Mouse (Mus musculus) lung, embryonic 14.5 days (tissue): ENCODE data around the gene Armc2. TPM values are rescaled to one million over a fixed set of nuclear protein-coding genes. Genes with fewer than 3 reads are reported as not detected.

Experiments
- ATAC-seq: fragments of 200-750 bp; cut with Nextera tagmentation; 2 replicates; pipeline ENCODE4 v1.8.0; 2017; ENCODE audit warnings: mild to moderate bottlenecking, moderate TSS enrichment, moderate library complexity; ENCODE audit not compliant: insufficient read depth
- DNase-seq: peaks from one replicate; pipeline ENCODE4 v3.0.0-alpha.2; 2015
- H3K27ac ChIP-seq: fragments of 300-500 bp; sonication (generic); 2 replicates; pipeline ENCODE4 v1.5.1; 2014; ENCODE audit warnings: low read depth, mild to moderate bottlenecking, moderate library complexity
- H3K27me3 ChIP-seq: fragments of 300-500 bp; sonication (generic); 2 replicates; pipeline ENCODE4 v1.6.1; 2014; ENCODE audit warnings: low read length, control low read depth; ENCODE audit not compliant: insufficient read depth
- H3K36me3 ChIP-seq: fragments of 300-500 bp; sonication (generic); 2 replicates; pipeline ENCODE4 v1.6.1; 2014; ENCODE audit warnings: control low read depth; ENCODE audit not compliant: insufficient read depth
- H3K4me1 ChIP-seq: fragments of 300-500 bp; sonication (generic); 2 replicates; pipeline ENCODE4 v1.6.1; 2014; ENCODE audit warnings: antibody characterized with exemption, control low read depth; ENCODE audit not compliant: insufficient read depth
- H3K4me2 ChIP-seq: fragments of 300-500 bp; sonication (generic); 2 replicates; pipeline ENCODE4 v1.6.1; 2014; ENCODE audit warnings: mild to moderate bottlenecking
- H3K4me3 ChIP-seq: fragments of 300-500 bp; sonication (generic); 2 replicates; pipeline ENCODE4 v1.5.1; 2014; ENCODE audit warnings: low read depth, low read length
- H3K9ac ChIP-seq: fragments of 300-500 bp; sonication (generic); 2 replicates; pipeline ENCODE4 v1.6.1; 2014
- H3K9me3 ChIP-seq: fragments of 300-500 bp; sonication (generic); 2 replicates; pipeline ENCODE4 v1.6.1; 2016; ENCODE audit warnings: low read depth, low read length, control low read depth
- CTCF ChIP-seq: IDR thresholded peaks from 2 replicates; pipeline ENCODE4 v1.5.1; 2016; ENCODE audit warnings: antibody characterized with exemption, low read depth
- WGBS: fragments of 180-500 bp; shearing (Covaris S2); extraction: QIAGEN DNeasy Blood & Tissue Kit; methylation state at CpG from one replicate; pipeline ENCODE4 v1.1.7; 2014; 5-methylcytosine and 5-hydroxymethylcytosine counted together
- polyA plus RNA-seq: library from polyadenylated mRNA; unstranded; fragments of >200 nt; fragmentation: Nextera tagmentation; extraction: Ambion mirVana; gene quantifications from 2 replicates; pipeline ENCODE4 v1.2.1, GENCODE M21; 2014

The Armc2 gene
- polyA plus RNA-seq = 1.6 and 2.6 TPM in 2 replicates

- H3K9ac ChIP-seq = peak within 1 kb of the TSS; percentile 45
- H3K4me3 ChIP-seq = peak within 1 kb of the TSS; percentile 51
- no peak for TF ChIP-seq CTCF
- DNase-seq = peak; percentile 84
- no peaks in the 10 kb centered on the region for H3K27me3 ChIP-seq
- no peaks in the 10 kb centered on the region; the same call in 1 of the 2 replicates for H3K4me1 ChIP-seq
- peak; percentile 98 for ATAC-seq
- peak within 1 kb of the TSS; percentile 80 for H3K4me2 ChIP-seq
- 2% methylated on average over 58 of the region's 58 CpGs for WGBS
- H3K27ac ChIP-seq = no peak within 1 kb of the TSS
- H3K36me3 ChIP-seq = no peaks in the 10 kb centered on the region
- H3K9me3 ChIP-seq = no peaks in the 10 kb centered on the region
Observed at GRCm38 (mm10) chr10:42018016-42018949, at the start of gene Armc2. TSS of gene Armc2 (minus strand) at chr10:42018442.

- no peak overlapping the region for H3K4me2 ChIP-seq
- ATAC-seq (no peak), DNase-seq (no peak)
Observed at GRCm38 (mm10) chr10:42064446-42064845, 46.2 kb upstream of the Armc2 start.

GRCm38 (mm10) chr10:42059522-42059921 lies 41.3 kb upstream of the Armc2 start:
- no peak for TF ChIP-seq CTCF
- no peak overlapping the region for H3K4me2 ChIP-seq
- H3K4me3 ChIP-seq = no peak overlapping the region
- no peak for DNase-seq
- no peaks in the 10 kb centered on the region for H3K9me3 ChIP-seq
- H3K4me1 ChIP-seq = peaks cover 4% of the 10 kb centered on the region
- ATAC-seq = no peak
- no peaks in the 10 kb centered on the region for H3K36me3 ChIP-seq
- 95% methylated on average over 8 of the region's 8 CpGs for WGBS
- no peak overlapping the region for H3K27ac ChIP-seq
- no peak overlapping the region for H3K9ac ChIP-seq
- no peaks in the 10 kb centered on the region for H3K27me3 ChIP-seq

More at GRCm38 (mm10) chr10:42064446-42064845, 46.2 kb upstream of the Armc2 start:
- TF ChIP-seq CTCF = no peak
- H3K9me3 ChIP-seq = no peaks in the 10 kb centered on the region
- H3K36me3 ChIP-seq = no peaks in the 10 kb centered on the region
- WGBS = 35% methylated on average over 5 of the region's 5 CpGs
- H3K27ac ChIP-seq = no peak overlapping the region
- no peaks in the 10 kb centered on the region for H3K4me1 ChIP-seq
- H3K4me3 ChIP-seq = no peak overlapping the region
- H3K9ac ChIP-seq = no peak overlapping the region
- no peaks in the 10 kb centered on the region for H3K27me3 ChIP-seq

GRCm38 (mm10) chr10:42057746-42058145 lies 39.5 kb upstream of the Armc2 start:
- no peak overlapping the region for H3K27ac ChIP-seq
- H3K4me1 ChIP-seq = peaks cover 4% of the 10 kb centered on the region
- no peaks in the 10 kb centered on the region for H3K27me3 ChIP-seq
- no peak overlapping the region for H3K4me3 ChIP-seq
- no peak overlapping the region; the same call in 1 of the 2 replicates for H3K9ac ChIP-seq
- no peak for TF ChIP-seq CTCF
- DNase-seq (no peak), ATAC-seq (no peak)
- no peaks in the 10 kb centered on the region for H3K36me3 ChIP-seq
- no peaks in the 10 kb centered on the region for H3K9me3 ChIP-seq
- WGBS = 63% methylated on average over 12 of the region's 12 CpGs
- H3K4me2 ChIP-seq = 0 out of 2 replicates have a peak overlapping the region, but pooled peaks have one; percentile 40

- ATAC-seq = no peak
Observed at GRCm38 (mm10) chr10:42057231-42057601, 39.0 kb upstream of the Armc2 start.

GRCm38 (mm10) chr10:42056486-42057230 lies 38.4 kb upstream of the Armc2 start:
- no peak overlapping the region; the same call in 1 of the 2 replicates for H3K4me2 ChIP-seq
- H3K9ac ChIP-seq = no peak overlapping the region

More at GRCm38 (mm10) chr10:42057231-42057601, 39.0 kb upstream of the Armc2 start:
- Histone ChIP-seq H3K4me1 (peaks cover 4% of the 10 kb centered on the region), H3K36me3 (no peaks in the 10 kb centered on the region), H3K4me2 (peak overlapping the region; percentile 40; the same call in 1 of the 2 replicates), H3K27ac (no peak overlapping the region), H3K27me3 (no peaks in the 10 kb centered on the region), H3K9ac (peak overlapping the region; percentile 13; the same call in 1 of the 2 replicates), H3K4me3 (no peak overlapping the region), H3K9me3 (no peaks in the 10 kb centered on the region)
- peak; percentile 25 for DNase-seq
- TF ChIP-seq CTCF = no peak
- WGBS = 30% methylated on average over 11 of the region's 11 CpGs

More at GRCm38 (mm10) chr10:42056486-42057230, 38.4 kb upstream of the Armc2 start:
- Histone ChIP-seq H3K4me1 (peaks cover 4% of the 10 kb centered on the region), H3K27ac (no peak overlapping the region), H3K36me3 (no peaks in the 10 kb centered on the region), H3K27me3 (no peaks in the 10 kb centered on the region), H3K4me3 (no peak overlapping the region), H3K9me3 (no peaks in the 10 kb centered on the region)
- WGBS = 82% methylated on average over 18 of the region's 18 CpGs
- ATAC-seq (no peak), DNase-seq (no peak)
- TF ChIP-seq CTCF = no peak
